Mouse (Mus musculus) C2C12 (cell line): ENCODE measurements around the gene Upk2. TPM values are rescaled to one million over a fixed set of nuclear protein-coding genes. Genes with fewer than 3 reads are reported as not detected.

Source experiments
- H3K27me3 ChIP-seq: one replicate; pipeline ENCODE4 v1.6.1; 2011; ENCODE audit not compliant: control insufficient read depth, insufficient read depth, insufficient read length
- H3K36me3 ChIP-seq: one replicate; pipeline ENCODE4 v1.6.1; 2011; ENCODE audit not compliant: control insufficient read depth, insufficient read depth
- H3K4me3 ChIP-seq: one replicate; pipeline ENCODE4 v1.5.1; 2011; ENCODE audit warnings: mild to moderate bottlenecking, control low read depth; ENCODE audit not compliant: poor library complexity, insufficient read depth, severe bottlenecking
- H3K79me2 ChIP-seq: one replicate; pipeline ENCODE4 v1.6.1; 2011; ENCODE audit not compliant: control insufficient read depth, insufficient read depth
- H3K79me3 ChIP-seq: one replicate; pipeline ENCODE4 v1.6.1; 2011; ENCODE audit warnings: low read depth, control low read depth
- H3ac ChIP-seq: one replicate; pipeline ENCODE3; 2011; ENCODE audit warnings: low read depth; ENCODE audit not compliant: control insufficient read depth, insufficient read length
- CEBPB ChIP-seq: IDR thresholded peaks from one replicate; pipeline ENCODE4 v1.6.1; 2011; ENCODE audit warnings: low read depth, mild to moderate bottlenecking, control low read depth, moderate library complexity
- CTCF ChIP-seq: IDR thresholded peaks from one replicate; pipeline ENCODE4 v1.5.1; 2011; ENCODE audit not compliant: control insufficient read depth, insufficient read depth, insufficient read length
- FOSL1 ChIP-seq: IDR thresholded peaks from one replicate; pipeline ENCODE4 v1.8.0; 2011; ENCODE audit warnings: mild to moderate bottlenecking, low read length; ENCODE audit not compliant: poor library complexity, insufficient read depth, severe bottlenecking
- MAX ChIP-seq: IDR thresholded peaks from one replicate; pipeline ENCODE4 v1.6.1; 2011; ENCODE audit warnings: mild to moderate bottlenecking, control low read depth
- MYOD1 ChIP-seq: IDR thresholded peaks from one replicate; pipeline ENCODE4 v1.6.1; 2011; ENCODE audit warnings: low read depth; ENCODE audit not compliant: control insufficient read depth, insufficient read length
- MYOG ChIP-seq: IDR thresholded peaks from one replicate; pipeline ENCODE4 v1.6.1; 2011; ENCODE audit not compliant: control insufficient read depth, insufficient read length; ENCODE audit errors: extremely low read depth
- USF1 ChIP-seq: IDR thresholded peaks from one replicate; pipeline ENCODE4 v1.6.1; 2011; ENCODE audit warnings: low read depth, mild to moderate bottlenecking, control low read depth, moderate library complexity
- polyA plus RNA-seq: library from polyadenylated mRNA; unstranded; fragments of >200 nt; fragmentation: generic; extraction: Trizol; gene quantifications from one replicate; pipeline ENCODE4 v1.2.1, GENCODE M21; 2012; ENCODE audit warnings: missing spikeins

Upk2 gene
- polyA plus RNA-seq, 1 experiment: 0.04 TPM

GRCm38 (mm10) chr9:44478229-44478921 is 23.6 kb upstream of the Upk2 start:
- Histone ChIP-seq H3K27me3 (no peaks in the 10 kb centered on the region), H3ac (peak overlapping the region; percentile 78), H3K4me3 (peak overlapping the region; percentile 44), H3K36me3 (no peaks in the 10 kb centered on the region), H3K79me3 (peaks cover 3% of the 10 kb centered on the region), H3K79me2 (peaks cover 8% of the 10 kb centered on the region)
- TF ChIP-seq MYOG (no peak), FOSL1 (no peak), USF1 (no peak)

DNA sequence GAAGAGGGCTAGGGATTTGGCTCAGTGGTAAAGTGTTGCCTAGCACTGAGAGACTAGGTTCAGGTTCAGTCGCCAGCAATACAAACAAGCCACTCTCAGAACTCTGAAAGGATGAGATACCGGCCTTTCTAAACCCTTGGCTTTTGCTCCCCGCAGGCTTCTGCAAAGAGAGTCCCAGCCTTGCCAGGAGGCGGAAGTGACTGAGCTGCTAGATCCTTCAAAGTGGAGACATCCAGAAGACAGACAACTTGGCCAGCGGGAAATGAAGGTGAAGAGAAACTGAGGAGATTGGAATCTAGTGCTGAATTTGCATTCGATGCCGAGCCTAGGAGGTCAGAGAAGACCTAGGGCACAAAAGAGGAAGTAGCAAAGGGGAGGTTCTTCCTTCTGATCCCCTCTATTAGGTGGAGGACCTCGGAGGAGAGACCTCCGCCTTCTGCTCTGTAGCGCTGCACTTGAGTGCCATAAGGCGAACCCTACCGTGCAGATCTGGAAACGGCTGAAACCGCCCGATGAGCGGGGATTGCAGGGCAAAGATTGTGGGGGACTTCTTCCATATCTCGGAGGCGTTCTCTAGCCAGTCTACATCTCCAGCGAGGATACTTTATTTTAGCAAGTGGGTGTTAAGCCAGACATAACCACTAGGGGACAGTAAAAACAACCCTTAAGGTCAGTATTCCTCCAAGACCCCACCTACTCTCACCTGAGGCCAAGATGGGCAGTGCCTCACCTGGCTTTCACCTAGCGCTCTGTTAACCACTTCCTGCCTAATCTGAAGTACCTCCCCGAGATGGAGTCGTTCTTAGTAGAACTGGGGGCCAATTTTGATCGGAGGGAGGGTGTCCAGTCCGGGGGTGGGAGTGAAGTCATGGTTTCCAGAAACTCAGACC is 22.8 kb upstream of the Upk2 start:
- Histone ChIP-seq H3K36me3 (no peaks in the 10 kb centered on the region), H3K4me3 (peak overlapping the region; percentile 44), H3K79me2 (peaks cover under 1% of the 10 kb centered on the region), H3ac (peak overlapping the region; percentile 78), H3K27me3 (no peaks in the 10 kb centered on the region), H3K79me3 (no peaks in the 10 kb centered on the region)
- peak; percentile 40 for TF ChIP-seq CTCF
- TF ChIP-seq FOSL1: no peak

DNA sequence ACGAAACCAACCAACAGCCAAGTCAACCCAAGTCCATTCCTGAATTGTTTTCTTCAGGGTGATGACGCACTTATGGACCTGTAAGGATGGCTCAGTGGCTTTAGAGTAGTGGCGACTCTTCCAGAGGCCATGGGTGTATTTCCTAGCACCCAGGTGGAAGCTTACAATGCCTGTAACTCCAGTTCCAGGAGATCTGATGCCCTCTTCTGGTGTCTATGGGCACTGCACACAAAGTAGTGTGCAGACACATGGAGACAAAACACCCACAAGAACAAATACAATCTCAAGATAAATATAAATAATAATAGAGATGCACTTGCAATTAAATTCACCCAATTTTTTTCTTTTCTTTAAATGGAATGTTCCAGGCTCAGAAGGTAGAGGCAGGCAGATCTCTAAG is 21.2 kb upstream of the Upk2 start:
- no peak for TF ChIP-seq CTCF
- no peak for TF ChIP-seq USF1
- no peak for TF ChIP-seq MYOD1
- TF ChIP-seq MAX: no peak
- TF ChIP-seq MYOG: no peak
- TF ChIP-seq CEBPB: no peak
- TF ChIP-seq FOSL1: no peak
- H3K79me3 ChIP-seq: no peaks in the 10 kb centered on the region
- no peak overlapping the region for H3K4me3 ChIP-seq
- no peaks in the 10 kb centered on the region for H3K79me2 ChIP-seq
- no peaks in the 10 kb centered on the region for H3K36me3 ChIP-seq
- no peaks in the 10 kb centered on the region for H3K27me3 ChIP-seq
- H3ac ChIP-seq: no peak overlapping the region

DNA sequence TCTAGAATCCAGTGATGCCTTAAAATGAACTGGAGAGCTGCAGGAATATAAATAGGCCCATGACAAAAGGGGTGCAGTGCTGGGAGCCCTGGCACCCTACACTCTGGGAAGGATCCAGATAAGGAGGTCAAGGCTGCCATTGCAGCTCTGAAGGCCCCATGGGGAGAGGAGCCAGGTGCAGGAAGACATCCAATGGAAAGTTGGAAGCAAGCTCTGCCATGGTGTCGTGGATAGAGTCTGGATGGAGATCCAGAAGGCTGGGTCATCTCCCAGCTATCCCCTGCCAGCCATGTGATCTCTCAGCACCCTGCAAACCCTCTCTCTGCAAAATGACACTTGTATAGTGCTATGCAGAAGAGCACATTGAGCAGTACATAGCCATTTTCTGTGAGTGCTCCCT is 19.6 kb upstream of the Upk2 start:
- TF ChIP-seq CTCF (no peak), MAX (no peak), USF1 (no peak), CEBPB (no peak), FOSL1 (no peak), MYOG (no peak), MYOD1 (no peak)
- Histone ChIP-seq H3K79me3 (no peaks in the 10 kb centered on the region), H3K4me3 (no peak overlapping the region), H3K36me3 (no peaks in the 10 kb centered on the region), H3K79me2 (no peaks in the 10 kb centered on the region), H3ac (no peak overlapping the region), H3K27me3 (peaks cover 5% of the 10 kb centered on the region)

GRCm38 (mm10) chr9:44473184-44473583 is 18.4 kb upstream of the Upk2 start:
- Histone ChIP-seq H3K79me2 (no peaks in the 10 kb centered on the region), H3K79me3 (no peaks in the 10 kb centered on the region), H3K36me3 (no peaks in the 10 kb centered on the region), H3K4me3 (no peak overlapping the region), H3K27me3 (peaks cover 14% of the 10 kb centered on the region), H3ac (no peak overlapping the region)
- TF ChIP-seq USF1 (no peak), MYOG (no peak), MYOD1 (no peak), CEBPB (no peak), CTCF (no peak), FOSL1 (no peak), MAX (no peak)

DNA sequence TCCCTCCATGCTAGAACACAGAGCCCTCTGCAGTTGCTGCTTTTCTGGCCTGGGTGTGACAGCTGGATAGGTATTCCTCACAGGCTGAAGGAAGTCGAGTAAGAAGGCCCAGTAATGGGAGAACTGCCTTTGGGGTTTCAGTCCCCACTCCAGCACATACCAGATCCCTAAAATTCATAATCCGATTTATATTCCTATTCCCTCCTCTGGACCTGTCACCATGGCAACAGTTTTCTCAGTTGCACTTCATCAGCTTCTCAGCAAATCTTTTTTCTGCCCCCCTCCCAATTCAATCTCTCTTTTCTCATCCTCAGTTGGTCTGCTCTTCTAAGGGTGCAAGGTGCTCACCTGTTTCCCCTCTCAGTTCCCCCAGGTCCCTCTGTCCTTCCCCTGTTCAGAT is 14.0 kb upstream of the Upk2 start:
- no peak for TF ChIP-seq MYOG
- TF ChIP-seq CEBPB: no peak
- TF ChIP-seq MAX: no peak
- TF ChIP-seq CTCF: no peak
- TF ChIP-seq FOSL1: no peak
- no peak for TF ChIP-seq USF1
- TF ChIP-seq MYOD1: no peak

More for the DNA sequence above, 14.0 kb upstream of the Upk2 start:
- Histone ChIP-seq H3K79me2 (no peaks in the 10 kb centered on the region), H3K4me3 (no peak overlapping the region), H3K36me3 (no peaks in the 10 kb centered on the region), H3K79me3 (no peaks in the 10 kb centered on the region), H3K27me3 (peaks cover 39% of the 10 kb centered on the region), H3ac (no peak overlapping the region)
